Mouse (Mus musculus) forebrain, embryonic 15.5 days (tissue): ENCODE results near the gene H1fx. TPM values are rescaled to one million over a fixed set of nuclear protein-coding genes. Genes with fewer than 3 reads are reported as not detected.

Source experiments
- ATAC-seq: fragments of 200-750 bp; cut with Nextera tagmentation; replicated peaks from 2 replicates; pipeline ENCODE4 v1.8.0; 2017; ENCODE audit warnings: mild to moderate bottlenecking, moderate TSS enrichment, moderate library complexity
- H3K27ac ChIP-seq: fragments of 300-500 bp; sonication (generic); replicated peaks from 2 replicates; pipeline ENCODE4 v1.5.1; 2015; ENCODE audit warnings: mild to moderate bottlenecking, inconsistent platforms
- H3K27me3 ChIP-seq: fragments of 300-500 bp; sonication (generic); 2 replicates; pipeline ENCODE4 v1.6.1; 2015; ENCODE audit warnings: inconsistent platforms
- H3K36me3 ChIP-seq: fragments of 300-500 bp; sonication (generic); 2 replicates; pipeline ENCODE4 v1.6.1; 2015; ENCODE audit warnings: mild to moderate bottlenecking, inconsistent platforms
- H3K4me1 ChIP-seq: fragments of 300-500 bp; sonication (generic); 2 replicates; pipeline ENCODE4 v1.6.1; 2015; ENCODE audit warnings: inconsistent platforms
- H3K4me2 ChIP-seq: fragments of 300-500 bp; sonication (generic); replicated peaks from 2 replicates; pipeline ENCODE4 v1.6.1; 2015; ENCODE audit warnings: mild to moderate bottlenecking, inconsistent platforms
- H3K4me3 ChIP-seq: fragments of 300-500 bp; sonication (generic); 2 replicates; pipeline ENCODE4 v1.5.1; 2015; ENCODE audit warnings: mild to moderate bottlenecking, inconsistent platforms
- H3K9ac ChIP-seq: fragments of 300-500 bp; sonication (generic); replicated peaks from 2 replicates; pipeline ENCODE4 v1.6.1; 2015; ENCODE audit warnings: mild to moderate bottlenecking, inconsistent platforms
- H3K9me3 ChIP-seq: fragments of 300-500 bp; sonication (generic); 2 replicates; pipeline ENCODE4 v1.6.1; 2016; ENCODE audit warnings: inconsistent platforms
- WGBS: fragments of 180-500 bp; shearing (Covaris S2); methylation state at CpG from one replicate; pipeline ENCODE4 v1.1.7; 2015; ENCODE audit warnings: mixed read lengths; 5-methylcytosine and 5-hydroxymethylcytosine counted together
- polyA plus RNA-seq: library from polyadenylated mRNA; unstranded; fragments of >200 nt; fragmentation: Nextera tagmentation; extraction: Ambion mirVana; gene quantifications from 2 replicates; pipeline ENCODE4 v1.2.1, GENCODE M21; 2015

H1fx gene
- polyA plus RNA-seq, 1 experiment from 2014 or later: 50.3 TPM

- Histone ChIP-seq H3K4me2 (no peak overlapping the region), H3K4me3 (no peak overlapping the region), H3K27ac (no peak overlapping the region), H3K4me1 (no peaks in the 10 kb centered on the region), H3K27me3 (no peaks in the 10 kb centered on the region), H3K9me3 (no peaks in the 10 kb centered on the region), H3K9ac (no peak overlapping the region), H3K36me3 (peaks cover 68% of the 10 kb centered on the region)
- 86% methylated on average over 4 of the region's 4 CpGs for WGBS
- ATAC-seq: no peak
These were observed 22.0 kb upstream of the H1fx start for GRCm38 (mm10) chr6:88003439-88003838.

- H3K36me3 ChIP-seq: peaks cover 38% of the 10 kb centered on the region
- H3K4me3 ChIP-seq: no peak overlapping the region
- 86% methylated on average over 4 of the region's 4 CpGs for WGBS
- H3K27ac ChIP-seq: no peak overlapping the region
- H3K9ac ChIP-seq: no peak overlapping the region
- no peak overlapping the region for H3K4me2 ChIP-seq
- ATAC-seq: no peak
- H3K9me3 ChIP-seq: no peaks in the 10 kb centered on the region
- H3K4me1 ChIP-seq: peaks cover 14% of the 10 kb centered on the region
- no peaks in the 10 kb centered on the region for H3K27me3 ChIP-seq
These were observed 16.9 kb upstream of the H1fx start for GRCm38 (mm10) chr6:87998358-87998757.

GRCm38 (mm10) chr6:87997706-87998265, 16.3 kb upstream of the H1fx start:
- Histone ChIP-seq H3K4me2 (no peak overlapping the region), H3K27me3 (no peaks in the 10 kb centered on the region), H3K9ac (no peak overlapping the region), H3K36me3 (peaks cover 32% of the 10 kb centered on the region), H3K9me3 (no peaks in the 10 kb centered on the region), H3K4me3 (no peak overlapping the region), H3K27ac (no peak overlapping the region), H3K4me1 (peaks cover 18% of the 10 kb centered on the region)
- whole genome bisulfite sequencing: 62% methylated on average over 7 of the region's 7 CpGs
- ATAC-seq: peak; percentile 9; the same call in 1 of the 2 replicates

GRCm38 (mm10) chr6:87996606-87997005, 15.2 kb upstream of the H1fx start:
- 89% methylated on average over 9 of the region's 9 CpGs for WGBS

GRCm38 (mm10) chr6:87995519-87995918, 14.1 kb upstream of the H1fx start:
- no peaks in the 10 kb centered on the region for H3K9me3 ChIP-seq
- no peak overlapping the region for H3K4me3 ChIP-seq
- no peak overlapping the region for H3K4me2 ChIP-seq
- no peaks in the 10 kb centered on the region for H3K27me3 ChIP-seq
- WGBS: 86% methylated on average over 4 of the region's 4 CpGs
- no peak for ATAC-seq
- H3K4me1 ChIP-seq: peaks cover 33% of the 10 kb centered on the region
- H3K9ac ChIP-seq: no peak overlapping the region
- peaks cover 9% of the 10 kb centered on the region for H3K36me3 ChIP-seq
- no peak overlapping the region; the same call in 1 of the 2 replicates for H3K27ac ChIP-seq

More at GRCm38 (mm10) chr6:87996606-87997005, 15.2 kb upstream of the H1fx start:
- H3K27me3 ChIP-seq: no peaks in the 10 kb centered on the region
- H3K4me2 ChIP-seq: no peak overlapping the region
- no peak overlapping the region for H3K9ac ChIP-seq
- peaks cover 29% of the 10 kb centered on the region for H3K4me1 ChIP-seq
- H3K9me3 ChIP-seq: no peaks in the 10 kb centered on the region
- no peak overlapping the region for H3K4me3 ChIP-seq
- ATAC-seq: no peak
- H3K27ac ChIP-seq: no peak overlapping the region
- peaks cover 20% of the 10 kb centered on the region for H3K36me3 ChIP-seq

GRCm38 (mm10) chr6:87993790-87994571, 12.5 kb upstream of the H1fx start:
- H3K4me1 ChIP-seq: peaks cover 33% of the 10 kb centered on the region

GRCm38 (mm10) chr6:87992733-87993132, 11.3 kb upstream of the H1fx start:
- WGBS: 19% methylated on average over 6 of the region's 6 CpGs
- no peak overlapping the region for H3K9ac ChIP-seq
- H3K4me3 ChIP-seq: no peak overlapping the region
- no peak overlapping the region for H3K27ac ChIP-seq
- no peak for ATAC-seq
- H3K9me3 ChIP-seq: no peaks in the 10 kb centered on the region
- no peaks in the 10 kb centered on the region for H3K36me3 ChIP-seq
- no peaks in the 10 kb centered on the region for H3K27me3 ChIP-seq
- H3K4me2 ChIP-seq: no peak overlapping the region
- peaks cover 33% of the 10 kb centered on the region for H3K4me1 ChIP-seq

More at GRCm38 (mm10) chr6:87993790-87994571, 12.5 kb upstream of the H1fx start:
- peak overlapping the region; percentile 78 for H3K27ac ChIP-seq
- peak overlapping the region; percentile 49 for H3K9ac ChIP-seq
- H3K9me3 ChIP-seq: no peaks in the 10 kb centered on the region
- H3K4me2 ChIP-seq: peak overlapping the region; percentile 53
- peaks cover 6% of the 10 kb centered on the region; the same call in 1 of the 2 replicates for H3K36me3 ChIP-seq
- WGBS: 3% methylated on average over 18 of the region's 18 CpGs
- ATAC-seq: peak; percentile 83
- H3K4me3 ChIP-seq: peak overlapping the region; percentile 38
- no peaks in the 10 kb centered on the region for H3K27me3 ChIP-seq

GRCm38 (mm10) chr6:87991886-87992285, 10.4 kb upstream of the H1fx start:
- no peaks in the 10 kb centered on the region for H3K27me3 ChIP-seq
- no peak overlapping the region for H3K4me3 ChIP-seq
- peak overlapping the region; percentile 1; the same call in 1 of the 2 replicates for H3K27ac ChIP-seq
- H3K9ac ChIP-seq: no peak overlapping the region
- no peak overlapping the region for H3K4me2 ChIP-seq
- no peak for ATAC-seq
- H3K9me3 ChIP-seq: no peaks in the 10 kb centered on the region
- H3K4me1 ChIP-seq: peaks cover 33% of the 10 kb centered on the region
- WGBS: 41% methylated on average over 1 of the region's 1 CpGs
- 0 out of 2 replicates have a peak, but pooled peaks cover 2% of the 10 kb centered on the region for H3K36me3 ChIP-seq

GRCm38 (mm10) chr6:87991216-87991615, 9.8 kb upstream of the H1fx start:
- Histone ChIP-seq H3K36me3 (0 out of 2 replicates have a peak, but pooled peaks cover 2% of the 10 kb centered on the region), H3K9me3 (no peaks in the 10 kb centered on the region), H3K27ac (no peak overlapping the region), H3K4me1 (peaks cover 33% of the 10 kb centered on the region), H3K9ac (no peak overlapping the region), H3K4me2 (no peak overlapping the region), H3K27me3 (no peaks in the 10 kb centered on the region), H3K4me3 (no peak overlapping the region)
- 73% methylated on average over 4 of the region's 4 CpGs for WGBS
- no peak for ATAC-seq

GRCm38 (mm10) chr6:87982506-87982905, 1.1 kb upstream of the H1fx start:
- no peak for ATAC-seq
- Histone ChIP-seq H3K4me2 (peak overlapping the region; percentile 64), H3K9ac (peak overlapping the region; percentile 98), H3K9me3 (no peaks in the 10 kb centered on the region), H3K4me1 (peaks cover 21% of the 10 kb centered on the region), H3K27me3 (no peaks in the 10 kb centered on the region), H3K36me3 (peaks cover 22% of the 10 kb centered on the region), H3K27ac (peak overlapping the region; percentile 94), H3K4me3 (peak overlapping the region; percentile 90)
- WGBS: 63% methylated on average over 9 of the region's 9 CpGs

- no peaks in the 10 kb centered on the region for H3K27me3 ChIP-seq
- WGBS: under 1% methylated on average over 46 of the region's 56 CpGs
These were observed 379 bp downstream of the H1fx start for GRCm38 (mm10) chr6:87981030-87981485.

GRCm38 (mm10) chr6:87980374-87981029, 935 bp downstream of the H1fx start:
- WGBS: under 1% methylated on average over 66 of the region's 66 CpGs
- Histone ChIP-seq H3K4me2 (peak overlapping the region; percentile 64), H3K4me1 (peaks cover 21% of the 10 kb centered on the region), H3K27ac (peak overlapping the region; percentile 94), H3K36me3 (peaks cover 21% of the 10 kb centered on the region), H3K4me3 (peak overlapping the region; percentile 90), H3K9ac (peak overlapping the region; percentile 98), H3K9me3 (no peaks in the 10 kb centered on the region), H3K27me3 (no peaks in the 10 kb centered on the region)
- peak; percentile 90 for ATAC-seq

More at GRCm38 (mm10) chr6:87981030-87981485, 379 bp downstream of the H1fx start:
- peak overlapping the region; percentile 90 for H3K4me3 ChIP-seq
- ATAC-seq: peak; percentile 51
- peak overlapping the region; percentile 94 for H3K27ac ChIP-seq
- no peaks in the 10 kb centered on the region for H3K9me3 ChIP-seq
- H3K36me3 ChIP-seq: peaks cover 21% of the 10 kb centered on the region
- H3K4me1 ChIP-seq: peaks cover 21% of the 10 kb centered on the region
- peak overlapping the region; percentile 64 for H3K4me2 ChIP-seq
- peak overlapping the region; percentile 98 for H3K9ac ChIP-seq
